Mouse (Mus musculus) midbrain, embryonic 15.5 days (tissue): ENCODE results near the gene Kantr. TPM values are rescaled to one million over a fixed set of nuclear protein-coding genes. Genes with fewer than 3 reads are reported as not detected.

Experiments
- ATAC-seq: fragments of 200-750 bp; cut with Nextera tagmentation; replicated peaks from 2 replicates; pipeline ENCODE4 v1.8.0; 2017; ENCODE audit warnings: moderate TSS enrichment
- H3K27ac ChIP-seq: fragments of 300-500 bp; sonication (generic); 2 replicates; pipeline ENCODE4 v1.5.1; 2015; ENCODE audit warnings: mild to moderate bottlenecking, inconsistent platforms
- H3K27me3 ChIP-seq: fragments of 300-500 bp; sonication (generic); replicated peaks from 2 replicates; pipeline ENCODE4 v1.6.1; 2015; ENCODE audit warnings: inconsistent platforms
- H3K36me3 ChIP-seq: fragments of 300-500 bp; sonication (generic); replicated peaks from 2 replicates; pipeline ENCODE4 v1.6.1; 2015; ENCODE audit warnings: inconsistent platforms
- H3K4me1 ChIP-seq: fragments of 300-500 bp; sonication (generic); 2 replicates; pipeline ENCODE4 v1.6.1; 2015; ENCODE audit warnings: inconsistent platforms
- H3K4me2 ChIP-seq: fragments of 300-500 bp; sonication (generic); 2 replicates; pipeline ENCODE4 v1.6.1; 2015; ENCODE audit warnings: inconsistent platforms, mild to moderate bottlenecking, moderate library complexity
- H3K4me3 ChIP-seq: fragments of 300-500 bp; sonication (generic); 2 replicates; pipeline ENCODE4 v1.5.1; 2015; ENCODE audit warnings: mild to moderate bottlenecking, inconsistent platforms
- H3K9ac ChIP-seq: fragments of 300-500 bp; sonication (generic); 2 replicates; pipeline ENCODE4 v1.6.1; 2015; ENCODE audit warnings: mild to moderate bottlenecking, inconsistent platforms
- H3K9me3 ChIP-seq: fragments of 300-500 bp; sonication (generic); 2 replicates; pipeline ENCODE4 v1.6.1; 2016; ENCODE audit warnings: inconsistent platforms
- WGBS: fragments of 180-500 bp; shearing (Covaris S2); methylation state at CpG from one replicate; pipeline ENCODE4 v1.1.7; 2015; ENCODE audit warnings: mixed read lengths; 5-methylcytosine and 5-hydroxymethylcytosine counted together
- polyA plus RNA-seq: library from polyadenylated mRNA; unstranded; fragments of >200 nt; fragmentation: Nextera tagmentation; extraction: Ambion mirVana; gene quantifications from 2 replicates; pipeline ENCODE4 v1.2.1, GENCODE M21; 2015

The Kantr gene
- polyA plus RNA-seq, result 33.3 and 38.9 TPM in 2 replicates

DNA sequence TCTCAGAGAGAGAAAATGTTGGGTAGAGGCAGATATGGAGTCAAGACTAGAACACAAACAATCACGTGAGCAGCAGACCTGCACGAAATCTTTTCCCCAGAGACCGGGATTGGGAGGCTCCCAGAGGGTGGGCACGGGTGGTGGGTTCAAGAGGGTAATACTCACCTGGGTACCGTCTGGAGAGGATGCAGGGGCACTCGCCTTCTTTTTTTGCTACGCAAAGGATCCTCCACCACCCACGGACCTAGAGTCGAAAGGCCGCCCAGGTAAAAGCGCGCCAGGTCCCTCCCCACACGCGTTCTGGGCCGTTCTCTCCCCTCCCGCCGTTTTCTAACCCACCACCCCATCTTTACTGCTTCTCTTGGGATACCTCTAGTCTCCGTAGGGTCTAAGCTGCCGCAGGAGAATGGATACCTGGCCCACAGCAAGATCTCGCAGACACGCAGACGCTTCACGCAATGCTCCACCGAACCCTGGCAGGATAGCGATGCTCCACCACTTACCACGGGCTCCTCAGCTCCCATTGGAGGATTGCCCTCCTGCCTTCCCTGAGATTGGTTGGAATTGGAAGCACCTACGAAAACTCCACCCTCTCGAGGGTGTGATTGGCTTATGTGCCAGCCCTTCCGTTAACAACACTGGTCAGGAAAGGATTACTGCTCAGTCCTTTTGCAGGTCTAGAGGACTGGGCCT lies at the start of gene Kantr:
Gene Kantr, minus strand, starts transcription at position 500 of the 693 bp plus-strand sequence.
- Histone ChIP-seq H3K4me2 (peak within 1 kb of the TSS; percentile 51), H3K4me3 (peak within 1 kb of the TSS; percentile 57), H3K27ac (peak within 1 kb of the TSS; percentile 82), H3K27me3 (peaks cover 18% of the 10 kb centered on the region), H3K36me3 (no peaks in the 10 kb centered on the region), H3K4me1 (peaks cover 7% of the 10 kb centered on the region; the same call in 1 of the 2 replicates), H3K9me3 (no peaks in the 10 kb centered on the region), H3K9ac (peak within 1 kb of the TSS; percentile 65)
- ATAC-seq, result peak; percentile 99
- 15% methylated on average over 29 of the region's 29 CpGs for WGBS

DNA sequence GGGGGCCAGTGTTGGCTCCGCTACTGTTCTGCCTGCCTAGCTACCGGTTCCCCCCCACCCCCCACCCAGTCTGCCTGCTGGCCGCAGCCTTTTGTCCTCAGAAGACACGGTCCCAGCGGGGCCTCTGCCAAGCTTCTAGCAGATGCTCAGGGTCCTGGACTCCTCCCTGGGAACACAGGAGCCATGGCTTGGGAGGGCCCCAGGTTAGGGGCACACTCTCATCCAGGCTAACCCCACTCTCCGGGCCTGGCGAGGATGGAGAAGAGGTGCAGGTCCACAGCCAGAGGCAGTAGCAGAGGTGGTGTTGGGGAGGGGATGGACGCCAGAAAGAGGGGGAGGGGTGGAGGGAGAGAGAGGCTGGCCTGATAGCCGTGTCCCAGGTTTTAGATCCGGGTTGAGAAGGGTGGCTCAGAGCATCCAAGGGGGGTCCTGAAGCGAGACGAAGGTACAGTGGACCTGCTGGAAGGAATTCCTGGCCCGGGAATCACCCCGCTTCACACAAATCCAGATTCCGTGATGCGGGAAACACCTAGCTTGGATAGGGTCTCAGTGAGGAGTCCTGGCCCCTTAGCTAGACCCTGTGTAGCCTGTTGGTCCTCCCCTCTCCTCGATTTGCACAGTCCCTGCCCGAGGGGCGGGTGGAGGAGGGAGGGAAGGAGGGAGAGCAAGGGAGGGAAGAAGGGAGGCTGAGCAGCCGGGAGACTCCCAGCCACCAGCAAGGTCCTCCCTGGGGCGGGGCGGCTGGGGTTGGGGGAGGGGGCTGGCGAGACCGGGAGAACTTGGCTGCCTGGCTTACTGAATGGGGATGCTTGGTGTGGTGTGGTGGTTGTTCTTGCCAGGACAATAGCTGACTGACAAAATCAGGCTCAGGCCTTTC lies 41.3 kb upstream of the Kantr start, which contains the start of gene Gpr173:
Gene Gpr173, minus strand, starts transcription at position 308 of the 877 bp plus-strand sequence.
- peak within 1 kb of the TSS; percentile 84 for H3K27ac ChIP-seq
- H3K27me3 ChIP-seq, result peaks cover 27% of the 10 kb centered on the region
- H3K9ac ChIP-seq, result peak within 1 kb of the TSS; percentile 69
- H3K36me3 ChIP-seq, result no peaks in the 10 kb centered on the region
- peak within 1 kb of the TSS; percentile 62 for H3K4me2 ChIP-seq
- no peaks in the 10 kb centered on the region for H3K9me3 ChIP-seq
- peaks cover 26% of the 10 kb centered on the region for H3K4me1 ChIP-seq
- ATAC-seq, result peak; percentile 95
- 29% methylated on average over 22 of the region's 24 CpGs for WGBS
- H3K4me3 ChIP-seq, result peak within 1 kb of the TSS; percentile 61

DNA sequence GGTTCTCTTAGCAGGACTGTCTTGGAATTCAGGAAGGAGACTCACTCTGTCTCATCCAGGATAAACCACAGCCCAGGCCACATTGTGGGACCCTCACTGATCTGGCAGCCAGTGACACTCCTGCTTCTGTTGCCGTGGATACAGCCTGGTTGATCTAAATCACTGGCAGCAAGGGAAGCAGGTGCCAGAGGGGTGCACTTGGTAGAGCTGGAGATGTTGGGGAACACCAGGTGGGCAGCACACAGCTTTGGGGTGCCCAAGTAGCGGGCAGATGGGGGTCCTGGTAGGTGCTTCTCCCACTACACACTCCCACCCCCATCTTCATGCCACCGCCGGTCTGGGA lies 40.7 kb upstream of the Kantr start:
- Histone ChIP-seq H3K27ac (peak overlapping the region; percentile 84), H3K4me2 (peak overlapping the region; percentile 62), H3K9me3 (no peaks in the 10 kb centered on the region), H3K9ac (peak overlapping the region; percentile 69), H3K4me1 (peaks cover 26% of the 10 kb centered on the region), H3K4me3 (peak overlapping the region; percentile 61), H3K27me3 (peaks cover 29% of the 10 kb centered on the region), H3K36me3 (no peaks in the 10 kb centered on the region)
- ATAC-seq, result peak; percentile 67
- 21% methylated on average over 4 of the region's 4 CpGs for WGBS

DNA sequence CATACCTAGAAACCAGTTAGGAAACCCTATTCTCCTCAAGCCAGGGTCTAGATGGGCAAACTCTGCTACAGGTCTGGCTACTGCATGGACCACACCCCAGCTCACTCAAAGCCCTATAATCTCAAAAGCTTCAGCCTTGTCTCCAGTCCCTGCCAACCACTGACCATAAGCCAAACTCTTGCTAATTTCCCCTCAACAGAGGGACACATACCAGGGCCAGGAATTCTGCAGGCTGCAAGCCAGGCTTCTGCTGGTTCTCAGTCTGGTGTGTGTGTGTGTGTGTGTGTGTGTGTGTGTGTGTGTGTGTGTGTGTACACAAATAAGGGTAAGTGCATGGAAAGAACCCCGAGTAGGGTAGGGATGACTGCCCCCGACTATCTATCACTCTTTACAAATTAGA lies 39.1 kb upstream of the Kantr start:
- H3K4me2 ChIP-seq, result peak overlapping the region; percentile 62
- H3K36me3 ChIP-seq, result no peaks in the 10 kb centered on the region
- no peak overlapping the region for H3K27ac ChIP-seq
- H3K4me1 ChIP-seq, result peaks cover 26% of the 10 kb centered on the region
- peaks cover 24% of the 10 kb centered on the region for H3K27me3 ChIP-seq
- H3K4me3 ChIP-seq, result peak overlapping the region; percentile 61
- H3K9ac ChIP-seq, result no peak overlapping the region
- no peaks in the 10 kb centered on the region for H3K9me3 ChIP-seq
- 79% methylated on average over 2 of the region's 2 CpGs for WGBS
- ATAC-seq, result no peak

DNA sequence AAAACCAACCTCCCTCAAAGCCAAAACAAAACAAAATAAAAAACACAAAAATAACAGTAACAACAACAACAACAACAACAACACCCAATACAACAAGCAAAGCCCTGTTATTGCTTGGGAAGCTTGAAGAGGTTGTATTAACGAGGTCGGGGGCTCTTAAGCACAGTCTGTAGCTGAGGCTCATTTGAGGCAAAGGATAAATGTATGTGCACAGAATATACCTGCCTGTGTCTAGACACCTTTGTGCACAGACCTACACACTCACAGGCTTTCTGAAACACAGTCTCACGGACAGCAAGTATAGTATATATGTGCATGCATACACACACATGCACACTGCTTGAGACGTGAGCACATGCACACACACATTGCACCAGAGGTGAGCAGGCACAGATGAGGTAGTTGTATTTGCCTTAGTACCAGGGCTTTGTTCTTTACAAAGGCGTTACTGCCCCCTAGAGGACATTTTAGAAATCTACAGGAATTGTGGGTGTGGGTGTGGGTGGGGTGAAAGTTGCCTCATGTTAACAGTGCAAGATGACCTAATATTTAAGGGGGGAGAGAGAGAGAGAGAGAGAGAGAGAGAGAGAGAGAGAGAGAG lies 25.4 kb upstream of the Kantr start:
- peak; percentile 85 for ATAC-seq
- Histone ChIP-seq H3K27ac (no peak overlapping the region), H3K9me3 (no peaks in the 10 kb centered on the region), H3K27me3 (peaks cover 18% of the 10 kb centered on the region), H3K36me3 (no peaks in the 10 kb centered on the region), H3K4me1 (no peaks in the 10 kb centered on the region), H3K4me3 (no peak overlapping the region), H3K9ac (no peak overlapping the region), H3K4me2 (no peak overlapping the region)
- 28% methylated on average over 5 of the region's 5 CpGs for WGBS

GRCm38 (mm10) chrX:152347041-152347440 lies 19.7 kb upstream of the Kantr start:
- 94% methylated on average over 14 of the region's 14 CpGs for WGBS

DNA sequence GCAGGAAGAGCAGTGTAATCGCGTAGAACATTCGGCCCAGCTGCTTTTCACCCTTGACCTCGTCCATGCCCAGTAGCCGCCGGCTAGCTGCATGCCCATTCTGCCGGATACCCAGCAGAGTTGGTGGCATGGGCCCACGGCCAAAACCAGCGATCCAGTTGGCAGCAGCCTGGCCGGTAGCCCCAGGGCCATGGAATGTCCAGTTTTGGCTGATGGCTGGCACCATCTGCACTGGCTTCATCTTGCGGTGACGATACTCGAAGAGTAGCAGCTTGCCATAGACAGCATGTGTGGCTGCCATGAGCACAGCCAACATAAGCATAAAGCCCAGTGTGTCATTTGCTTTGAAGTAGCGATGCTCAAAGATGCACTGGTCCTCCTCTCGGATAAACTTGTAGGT lies 19.3 kb upstream of the Kantr start:
- Histone ChIP-seq H3K9me3 (no peaks in the 10 kb centered on the region), H3K27ac (no peak overlapping the region), H3K9ac (no peak overlapping the region), H3K4me3 (no peak overlapping the region), H3K27me3 (peaks cover 45% of the 10 kb centered on the region), H3K36me3 (0 out of 2 replicates have a peak, but pooled peaks cover 2% of the 10 kb centered on the region), H3K4me1 (no peaks in the 10 kb centered on the region), H3K4me2 (no peak overlapping the region)
- ATAC-seq, result no peak
- WGBS, result 93% methylated on average over 15 of the region's 15 CpGs

More at GRCm38 (mm10) chrX:152347041-152347440, 19.7 kb upstream of the Kantr start:
- Histone ChIP-seq H3K36me3 (0 out of 2 replicates have a peak, but pooled peaks cover 2% of the 10 kb centered on the region), H3K4me3 (no peak overlapping the region), H3K4me1 (no peaks in the 10 kb centered on the region), H3K27ac (no peak overlapping the region), H3K4me2 (no peak overlapping the region), H3K9ac (no peak overlapping the region), H3K27me3 (peaks cover 45% of the 10 kb centered on the region), H3K9me3 (no peaks in the 10 kb centered on the region)
- ATAC-seq, result no peak

DNA sequence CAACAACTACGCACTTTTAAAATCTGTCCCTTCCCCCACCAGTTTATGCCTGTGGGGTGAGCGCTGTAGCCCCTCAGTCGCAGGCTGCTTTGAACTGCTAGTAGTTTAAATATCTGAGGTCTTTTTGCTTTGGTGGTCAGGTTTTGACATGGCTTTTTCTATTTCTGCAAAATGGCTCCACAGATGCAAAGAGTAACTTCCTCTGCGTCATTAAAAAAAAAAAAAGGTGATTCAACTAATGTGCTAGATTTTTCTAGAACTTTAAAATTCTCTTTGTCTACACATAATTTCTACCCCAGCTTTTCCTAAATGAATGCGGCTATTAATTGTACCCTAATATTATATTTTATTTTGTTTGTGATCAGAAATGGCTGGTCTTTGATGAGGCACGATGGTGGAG lies 15.6 kb upstream of the Kantr start:
- Histone ChIP-seq H3K36me3 (0 out of 2 replicates have a peak, but pooled peaks cover 2% of the 10 kb centered on the region), H3K27me3 (peaks cover 39% of the 10 kb centered on the region), H3K9ac (0 out of 2 replicates have a peak overlapping the region, but pooled peaks have one; percentile 17), H3K4me1 (peaks cover 18% of the 10 kb centered on the region), H3K27ac (peak overlapping the region; percentile 89), H3K4me3 (peak overlapping the region; percentile 58), H3K4me2 (peak overlapping the region; percentile 49), H3K9me3 (no peaks in the 10 kb centered on the region)
- no peak for ATAC-seq
- 35% methylated on average over 6 of the region's 6 CpGs for WGBS

DNA sequence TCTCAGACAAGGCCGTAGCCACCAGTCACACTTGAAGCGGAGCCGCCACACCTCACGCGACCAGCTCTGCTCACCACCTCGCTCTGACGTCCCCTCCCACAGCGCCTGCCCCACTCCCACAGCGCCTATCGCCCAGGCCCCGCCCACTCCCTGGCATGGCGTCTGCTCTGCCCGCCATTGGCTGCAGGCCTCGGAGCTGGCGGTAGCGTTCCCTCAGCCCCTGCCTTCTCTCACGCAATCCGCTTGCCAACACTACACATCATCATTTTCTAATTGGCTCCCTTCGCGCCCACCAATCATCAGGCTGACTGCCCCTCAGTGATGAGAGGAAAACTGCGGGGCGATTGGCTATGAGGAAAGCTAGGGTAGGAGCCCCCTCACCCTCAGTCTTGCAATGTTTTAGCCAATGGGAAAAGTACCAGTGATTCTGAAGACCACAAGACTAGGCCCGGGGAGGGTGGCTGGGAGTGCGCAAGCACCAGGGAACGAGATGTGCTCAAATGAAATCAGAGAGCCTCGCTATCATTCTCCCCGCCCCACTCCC lies 15.1 kb upstream of the Kantr start, which contains the start of gene Tspyl2:
Gene Tspyl2, minus strand, starts transcription at position 68 of the 544 bp plus-strand sequence.
- 0 out of 2 replicates have a peak, but pooled peaks cover 2% of the 10 kb centered on the region for H3K36me3 ChIP-seq

DNA sequence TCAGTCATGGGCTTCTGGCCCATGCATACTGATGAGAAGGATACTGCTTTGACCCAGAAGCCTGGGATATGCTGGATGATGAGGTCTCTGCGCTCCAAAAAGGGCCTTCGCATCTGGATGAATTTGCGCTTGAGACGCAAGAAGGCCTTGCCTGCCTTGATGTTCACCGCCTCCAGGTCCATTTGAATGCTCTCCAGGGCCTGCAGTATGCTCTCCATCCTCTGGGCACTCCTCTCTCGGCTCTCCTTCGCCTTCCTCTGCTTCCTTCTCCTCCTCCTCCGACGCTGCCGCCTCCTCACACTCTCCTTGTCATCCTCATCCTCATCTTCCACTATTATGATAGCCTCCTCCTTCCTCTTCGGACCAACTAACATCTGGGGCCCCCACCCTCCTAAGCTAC lies 14.2 kb upstream of the Kantr start:
- ATAC-seq, result no peak

More for the DNA sequence above, 15.1 kb upstream of the Kantr start, which contains the start of gene Tspyl2:
- Histone ChIP-seq H3K27me3 (peaks cover 38% of the 10 kb centered on the region), H3K4me1 (peaks cover 23% of the 10 kb centered on the region), H3K4me2 (peak within 1 kb of the TSS; percentile 60), H3K4me3 (peak within 1 kb of the TSS; percentile 58), H3K9ac (peak within 1 kb of the TSS; percentile 69), H3K27ac (peak within 1 kb of the TSS; percentile 89), H3K9me3 (no peaks in the 10 kb centered on the region)
- ATAC-seq, result peak; percentile 99
- WGBS, result 17% methylated on average over 20 of the region's 27 CpGs

DNA sequence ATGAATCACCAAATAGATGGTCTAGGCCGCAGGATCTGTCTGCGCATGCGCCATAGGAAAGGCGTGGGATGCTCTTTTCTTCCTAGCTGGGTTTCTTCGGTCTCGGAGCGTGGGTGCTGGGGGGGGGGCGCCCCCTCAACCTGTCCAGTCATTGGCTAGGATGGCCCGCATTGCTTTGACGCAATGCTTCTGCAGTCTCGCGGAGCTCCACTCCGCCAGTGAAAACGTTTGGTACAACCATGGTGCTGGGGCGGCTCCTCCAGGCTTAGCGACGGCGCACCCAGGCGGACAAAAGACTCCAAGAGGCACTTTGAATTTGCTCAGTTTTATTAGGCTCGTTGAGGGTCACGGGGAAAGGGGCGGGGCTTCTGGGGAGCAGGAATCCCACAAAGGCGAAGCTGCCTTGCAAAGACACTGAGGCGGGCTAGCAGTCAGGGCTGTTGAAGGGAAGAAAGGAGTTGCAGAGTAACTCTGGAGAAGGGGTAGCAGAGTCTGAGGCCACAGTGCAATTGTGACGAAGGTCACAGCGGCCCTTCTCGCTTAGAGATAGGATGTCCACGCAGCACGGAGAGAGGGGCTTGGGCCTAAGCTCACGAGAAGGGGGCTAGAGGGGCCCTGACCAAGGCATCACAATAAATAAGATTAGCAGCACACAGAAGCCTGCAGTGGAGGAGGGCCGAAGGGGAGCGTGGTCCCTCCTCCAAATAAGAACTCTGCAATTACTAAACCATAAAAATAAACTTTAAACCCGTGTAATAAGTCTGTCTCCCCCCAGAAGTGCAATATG lies 9.4 kb upstream of the Kantr start:
- Histone ChIP-seq H3K4me1 (peaks cover 30% of the 10 kb centered on the region), H3K4me3 (peak overlapping the region; percentile 19), H3K4me2 (peak overlapping the region; percentile 52), H3K9me3 (no peaks in the 10 kb centered on the region), H3K9ac (peak overlapping the region; percentile 51), H3K27ac (peak overlapping the region; percentile 92), H3K27me3 (peaks cover 25% of the 10 kb centered on the region; the same call in 1 of the 2 replicates), H3K36me3 (no peaks in the 10 kb centered on the region)
- peak; percentile 99 for ATAC-seq
- 13% methylated on average over 33 of the region's 33 CpGs for WGBS

More for the DNA sequence above, 14.2 kb upstream of the Kantr start:
- H3K36me3 ChIP-seq, result 0 out of 2 replicates have a peak, but pooled peaks cover 2% of the 10 kb centered on the region
- H3K9me3 ChIP-seq, result no peaks in the 10 kb centered on the region
- peak overlapping the region; percentile 60 for H3K4me2 ChIP-seq
- peak overlapping the region; percentile 89 for H3K27ac ChIP-seq
- 30% methylated on average over 11 of the region's 11 CpGs for WGBS
- H3K9ac ChIP-seq, result peak overlapping the region; percentile 69
- peaks cover 38% of the 10 kb centered on the region for H3K27me3 ChIP-seq
- H3K4me3 ChIP-seq, result peak overlapping the region; percentile 58
- peaks cover 30% of the 10 kb centered on the region for H3K4me1 ChIP-seq
